Mouse (Mus musculus) G1E (cell line): ENCODE data around the gene Prune1. TPM values are rescaled to one million over a fixed set of nuclear protein-coding genes. Genes with fewer than 3 reads are reported as not detected.

Source experiments
- ATAC-seq: 2 replicates; pipeline ENCODE4 v1.8.0; 2016; ENCODE audit warnings: mild to moderate bottlenecking; ENCODE audit not compliant: insufficient number of reproducible peaks, poor library complexity, low FRiP score, severe bottlenecking; ENCODE audit errors: extremely low read depth
- DNase-seq: peaks from one replicate; pipeline ENCODE4 v3.0.0; 2012; ENCODE audit warnings: low spot score
- H3K27me3 ChIP-seq: 2 replicates; pipeline ENCODE4 v1.6.1; 2012; ENCODE audit warnings: mild to moderate bottlenecking, low read length, inconsistent platforms; ENCODE audit not compliant: insufficient read depth
- H3K36me3 ChIP-seq: replicated peaks from 2 replicates; pipeline ENCODE3; 2012; ENCODE audit warnings: mild to moderate bottlenecking, inconsistent platforms
- H3K4me1 ChIP-seq: 2 replicates; pipeline ENCODE4 v1.6.1; 2012; ENCODE audit warnings: low read depth, low read length, inconsistent platforms, mixed read lengths; ENCODE audit not compliant: insufficient read depth
- H3K4me3 ChIP-seq: 2 replicates; pipeline ENCODE4 v1.5.1; 2012; ENCODE audit warnings: low read depth, mild to moderate bottlenecking, inconsistent platforms, low read length, moderate library complexity, mixed read lengths
- H3K9me3 ChIP-seq: replicated peaks from 2 replicates; pipeline ENCODE4 v1.6.1; 2012; ENCODE audit warnings: inconsistent platforms
- CTCF ChIP-seq: IDR thresholded peaks from 2 replicates; pipeline ENCODE4 v1.5.1; 2012; ENCODE audit warnings: low read depth, low read length, inconsistent platforms, mixed read lengths
- GATA1 ChIP-seq: IDR thresholded peaks from 2 replicates; pipeline ENCODE4 v1.6.1; 2012; ENCODE audit warnings: borderline replicate concordance, low read length, inconsistent platforms, mixed read lengths
- GATA2 ChIP-seq: IDR thresholded peaks from 2 replicates; pipeline ENCODE4 v1.6.1; 2012; ENCODE audit warnings: low read depth, low read length, inconsistent platforms, borderline replicate concordance
- POLR2AphosphoS5 ChIP-seq: IDR thresholded peaks from 2 replicates; pipeline ENCODE4 v1.6.1; 2012; ENCODE audit warnings: low read depth, low read length, inconsistent platforms; ENCODE audit not compliant: insufficient replicate concordance
- TAL1 ChIP-seq: conservative IDR thresholded peaks from 2 replicates; pipeline ENCODE4 v1.6.1; 2012; ENCODE audit warnings: low read depth, low read length, inconsistent platforms, mixed read lengths
- polyA plus RNA-seq: library from polyadenylated mRNA; stranded (reverse); fragments of >175 nt; gene quantifications from 2 replicates; pipeline ENCODE4 v1.2.3, GENCODE M21; 2012
- total RNA-seq, 2 experiments: library from RNA; stranded (forward) in 1 of 2; stranded (reverse) in 1 of 2; fragments of 200-1000 nt in 1 of 2; fragments of >200 nt in 1 of 2; fragmentation: Nextera tagmentation in 1 of 2; gene quantifications; 2 replicates each; pipeline ENCODE4 v1.2.3; 2014 to 2017

Gene Prune1
- total and polyA plus RNA-seq, 3 experiments: 4.8 to 33.5 (median 15.1) TPM

DNA sequence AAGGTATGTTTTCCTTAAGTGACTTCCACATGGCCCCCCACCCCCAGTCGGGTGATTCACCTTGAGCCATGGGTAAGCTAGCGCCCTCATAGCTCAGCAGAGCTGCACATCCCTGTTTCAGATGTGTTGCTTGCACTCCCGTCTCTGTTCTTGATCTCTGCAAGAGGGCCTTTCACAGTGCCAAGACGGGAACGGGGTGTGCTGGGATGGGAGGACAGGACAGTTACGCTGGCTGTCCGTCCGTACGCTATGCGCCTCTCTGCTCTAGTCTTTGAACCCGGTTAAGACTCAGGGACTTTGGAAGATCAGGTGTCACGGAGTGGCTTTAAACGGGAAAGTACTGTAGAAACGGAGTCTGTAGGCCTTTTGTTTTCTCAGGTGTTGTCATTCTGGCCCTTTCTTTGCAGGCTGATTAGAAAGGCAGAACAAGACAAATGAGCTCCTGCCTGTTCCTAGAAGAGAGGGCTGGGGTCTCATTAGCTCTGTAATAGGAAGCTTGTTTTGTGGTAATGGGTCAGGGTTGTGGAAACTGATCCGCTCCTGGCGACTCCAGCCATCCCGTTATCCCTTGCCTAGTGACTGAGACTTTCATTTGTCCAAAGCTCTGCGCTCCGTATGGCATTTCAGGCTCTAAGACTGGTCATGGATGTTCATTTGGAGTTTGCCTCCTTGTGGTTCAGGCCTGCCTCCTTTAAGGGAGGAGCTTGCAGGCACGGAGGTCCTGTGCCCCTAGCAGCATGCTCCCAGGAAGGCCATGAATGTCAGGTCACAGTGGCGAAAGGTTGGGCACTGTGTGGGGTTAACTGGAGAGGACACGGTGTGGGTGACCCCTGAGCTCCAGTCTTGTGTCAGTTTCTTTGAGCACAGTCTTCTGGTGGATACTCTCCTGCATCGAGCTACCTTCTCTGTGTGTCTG, 46.2 kb downstream of the Prune1 start:
- DNase-seq (no peak), ATAC-seq (no peak)
- Histone ChIP-seq H3K4me3 (no peak overlapping the region), H3K9me3 (no peaks in the 10 kb centered on the region), H3K4me1 (peaks cover 37% of the 10 kb centered on the region), H3K36me3 (peaks cover 93% of the 10 kb centered on the region), H3K27me3 (no peaks in the 10 kb centered on the region)
- TF ChIP-seq GATA2 (no peak), CTCF (no peak), POLR2AphosphoS5 (no peak), GATA1 (no peak), TAL1 (no peak)

DNA sequence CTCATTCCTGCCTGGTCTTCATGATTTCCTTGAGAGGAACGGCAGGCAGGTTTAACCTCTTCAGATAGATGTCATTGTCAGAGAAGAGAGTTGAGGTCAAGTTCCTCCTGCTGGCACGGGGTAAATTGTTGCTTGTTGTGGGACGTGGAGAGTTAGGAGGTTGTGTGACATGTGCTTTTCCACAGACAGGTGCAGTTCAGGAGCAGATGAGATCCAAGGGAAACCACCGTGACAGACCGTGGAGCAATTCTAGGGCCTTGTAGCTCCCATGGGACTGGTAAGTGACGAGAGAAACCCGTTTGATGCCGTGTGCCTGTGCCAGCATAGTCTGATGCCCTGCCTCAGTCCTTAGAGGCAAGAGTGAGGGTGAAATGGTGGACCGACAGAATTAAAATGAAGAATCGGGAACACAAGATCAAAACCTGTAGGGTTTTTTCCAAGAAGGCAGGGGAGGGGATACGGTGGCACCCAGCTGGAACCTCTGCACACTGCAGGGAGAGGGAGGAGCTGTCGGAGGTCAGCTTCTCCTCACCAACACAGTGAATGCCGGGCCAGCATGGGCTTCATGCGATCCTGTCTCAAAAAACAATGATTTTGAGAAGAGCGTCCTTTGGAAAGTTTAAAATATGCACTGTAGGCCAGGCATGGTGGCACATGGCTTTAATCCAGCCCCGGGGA, 48.4 kb downstream of the Prune1 start:
- Histone ChIP-seq H3K4me3 (no peak overlapping the region), H3K4me1 (peaks cover 48% of the 10 kb centered on the region), H3K9me3 (no peaks in the 10 kb centered on the region), H3K27me3 (no peaks in the 10 kb centered on the region), H3K36me3 (peaks cover 81% of the 10 kb centered on the region)
- no peak for DNase-seq
- no peak for TF ChIP-seq GATA1
- TF ChIP-seq POLR2AphosphoS5: no peak
- no peak for TF ChIP-seq TAL1
- TF ChIP-seq GATA2: no peak
- no peak for TF ChIP-seq CTCF
- ATAC-seq: no peak

DNA sequence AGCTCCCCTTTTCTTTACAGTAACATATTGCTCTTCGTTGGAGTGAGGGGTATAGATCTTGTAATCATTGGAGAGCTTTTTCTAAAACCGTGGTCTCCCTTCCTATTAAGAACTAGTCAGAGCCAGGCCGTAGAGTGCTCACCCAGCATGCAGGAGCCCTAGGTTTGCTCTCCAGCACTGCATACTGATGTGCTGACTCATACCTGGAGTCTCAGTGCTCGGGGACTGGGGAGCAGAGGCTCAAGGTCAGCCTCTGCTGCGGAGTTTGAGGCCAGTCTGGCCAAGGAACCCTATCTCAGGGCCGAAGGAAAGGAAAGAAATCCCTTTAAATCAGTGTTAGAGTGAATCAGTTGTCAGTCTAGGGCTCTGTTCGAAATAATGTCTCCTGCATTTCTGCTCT, 49.1 kb downstream of the Prune1 start:
- DNase-seq: no peak
- Histone ChIP-seq H3K36me3 (peaks cover 74% of the 10 kb centered on the region), H3K4me3 (no peak overlapping the region), H3K27me3 (no peaks in the 10 kb centered on the region), H3K4me1 (peaks cover 55% of the 10 kb centered on the region), H3K9me3 (no peaks in the 10 kb centered on the region)
- TF ChIP-seq TAL1 (no peak), GATA1 (no peak), GATA2 (no peak), CTCF (no peak), POLR2AphosphoS5 (no peak)
- no peak for ATAC-seq

DNA sequence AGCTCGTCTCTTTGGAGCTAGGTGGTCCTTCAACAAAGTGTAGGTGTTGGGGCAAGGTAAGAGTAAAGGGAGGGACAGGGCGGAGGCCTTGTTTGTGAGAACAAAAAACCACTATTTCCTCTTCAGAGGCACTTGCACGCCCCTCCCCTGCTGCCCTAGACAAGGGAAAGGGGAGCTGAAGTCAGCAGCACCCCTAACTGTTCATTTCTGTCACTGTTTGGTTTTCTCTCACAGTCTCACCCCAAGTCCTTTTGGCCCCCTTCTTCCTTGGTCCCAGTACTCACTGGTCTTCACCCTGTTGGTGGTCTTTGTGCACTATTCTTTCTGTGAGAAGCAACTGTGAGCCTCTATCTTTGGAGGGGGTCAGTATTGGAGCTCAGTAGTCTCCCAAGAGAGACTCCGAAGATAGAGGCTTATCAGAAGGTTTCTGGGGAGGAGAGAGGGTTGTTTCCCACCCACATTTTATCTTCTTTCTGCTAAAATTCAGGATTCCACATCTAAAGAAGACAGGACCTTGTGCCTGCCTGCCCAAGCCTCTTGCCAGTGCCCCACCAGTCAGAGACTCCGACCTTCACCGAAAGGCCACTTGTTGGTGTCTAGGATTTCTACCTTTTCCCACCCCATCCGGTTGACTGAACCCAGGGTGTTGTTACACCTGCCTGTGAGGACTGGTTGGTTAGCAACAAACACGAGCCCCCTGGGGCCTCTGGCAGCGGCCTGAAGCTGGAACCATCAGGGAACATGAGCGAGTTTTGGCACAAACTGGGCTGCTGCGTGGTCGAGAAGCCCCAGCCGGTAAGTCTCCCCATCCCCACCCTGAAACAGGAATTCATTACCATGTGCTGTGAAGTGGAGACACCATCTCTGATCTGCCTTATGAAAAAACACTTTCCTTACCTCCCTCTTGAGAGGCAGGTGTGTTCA, 50.3 kb downstream of the Prune1 start, which contains the start of gene Mllt11:
Gene Mllt11 (minus strand): TSS at position 874 of the 924 bp plus-strand sequence.
- Histone ChIP-seq H3K27me3 (no peaks in the 10 kb centered on the region), H3K9me3 (no peaks in the 10 kb centered on the region), H3K36me3 (peaks cover 63% of the 10 kb centered on the region), H3K4me1 (peaks cover 59% of the 10 kb centered on the region), H3K4me3 (peak within 1 kb of the TSS; percentile 78)
- TF ChIP-seq TAL1: no peak
- no peak for TF ChIP-seq GATA1
- TF ChIP-seq CTCF: no peak
- TF ChIP-seq GATA2: no peak
- TF ChIP-seq POLR2AphosphoS5: no peak
- peak; percentile 81 for DNase-seq
- ATAC-seq: no peak

DNA sequence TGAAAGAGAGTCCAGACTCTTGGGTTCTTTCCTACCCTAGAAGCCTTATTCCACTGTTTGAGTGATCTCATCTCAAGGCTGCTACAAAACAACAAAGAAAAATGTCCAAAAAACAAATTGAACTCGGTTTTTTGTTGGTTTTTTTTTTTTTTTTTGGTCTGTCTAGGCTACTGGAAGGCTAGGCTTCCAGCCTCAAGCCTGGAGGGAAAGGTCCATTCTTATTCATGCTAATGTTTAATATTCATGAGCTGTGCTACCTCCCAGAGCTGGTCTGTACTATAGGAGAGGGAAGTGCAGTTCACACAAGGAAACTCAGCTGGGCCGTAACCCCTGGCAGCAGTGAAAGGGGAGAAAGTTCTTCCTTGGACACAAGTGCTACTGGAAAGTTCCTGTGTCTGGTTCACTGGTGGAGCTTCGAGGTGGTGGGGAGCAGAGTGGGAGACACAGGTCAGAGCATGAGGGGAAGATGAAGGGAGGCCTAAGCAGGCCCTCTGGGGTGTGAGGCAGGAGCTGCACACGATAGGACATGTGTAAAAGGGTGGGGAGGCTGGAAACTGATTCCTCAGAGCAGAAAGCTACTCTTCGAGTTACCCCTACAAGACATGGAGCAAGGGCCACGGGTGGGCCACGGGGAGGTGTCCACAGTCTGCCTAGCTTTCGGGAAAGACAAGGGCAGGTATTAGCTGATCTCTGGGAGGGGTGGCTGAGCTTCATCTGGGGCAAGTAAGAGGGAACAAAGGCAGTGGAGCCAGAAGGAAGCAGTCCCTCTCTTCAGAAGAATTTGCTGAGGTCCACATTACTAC, 51.2 kb downstream of the Prune1 start:
- peak overlapping the region; percentile 78 for H3K4me3 ChIP-seq
- H3K36me3 ChIP-seq: peaks cover 59% of the 10 kb centered on the region
- ATAC-seq (no peak), DNase-seq (peak; percentile 64)
- TF ChIP-seq POLR2AphosphoS5: no peak
- H3K27me3 ChIP-seq: no peaks in the 10 kb centered on the region
- H3K4me1 ChIP-seq: peaks cover 59% of the 10 kb centered on the region
- no peaks in the 10 kb centered on the region for H3K9me3 ChIP-seq
